ENCODE assay signal across 26 mouse cellular contexts in the genomic region with DNA sequence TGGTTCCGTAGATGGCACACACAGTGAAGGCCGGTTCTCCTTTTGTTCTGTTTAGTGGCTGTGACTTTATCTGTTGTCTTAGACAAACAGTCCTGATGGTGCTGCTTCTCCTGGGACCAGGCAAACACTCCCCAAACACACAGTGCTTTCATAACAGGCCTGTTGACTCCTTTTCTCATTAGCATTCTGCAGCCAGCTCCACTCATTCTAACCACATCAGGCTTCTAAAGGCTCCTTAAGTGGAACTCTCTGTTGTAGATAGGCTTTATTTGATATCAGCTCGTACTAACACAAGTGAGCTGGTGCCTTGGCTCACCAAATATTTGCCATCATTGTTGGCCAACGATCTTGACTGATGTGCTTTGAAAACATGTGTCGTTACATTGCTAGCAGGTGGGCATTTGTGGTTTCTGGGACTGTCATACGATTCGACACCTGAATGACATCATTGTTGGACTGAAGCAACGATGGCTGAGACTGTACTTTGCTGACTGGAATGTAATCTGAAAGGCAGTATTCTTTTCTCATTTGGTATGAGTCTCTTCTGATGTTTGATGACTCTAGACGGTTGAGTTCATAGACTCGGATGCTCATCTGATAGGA.
A peak's percentile ranks its signal among the peaks of the same experiment; 100 is the strongest.
DNase-seq lines count a peak whose midpoint lies in the region; ATAC-seq and TF ChIP-seq lines count a peak whose summit lies in the region.
"Had no signal": no experiment of that assay in that cellular context is flagged by ENCODE, and none has a peak within 500 bp of the region (broad histone marks: within the 10 kb centered on the region; RNA-seq: fewer than 3 reads in every experiment).

No protein-coding gene starts in this region.

- no peak for TF ChIP-seq CTCF in liver, postnatal 0 days (IDR thresholded peaks at IDR 0.05; ENCODE audit: low read depth)
- TF ChIP-seq CTCF in lung, postnatal 0 days (IDR thresholded peaks at IDR 0.05) = no peak

- no peak overlapping the region for H3K4me3 ChIP-seq in liver, postnatal 0 days (ENCODE audit: low read depth, low read length)
- H3K4me3 ChIP-seq in lung, postnatal 0 days (ENCODE audit: low read depth, low read length) = no peak overlapping the region
- H3K4me3 ChIP-seq in stomach, embryonic 16.5 days (replicated peaks; ENCODE audit: low read length) = no peak overlapping the region
- H3K4me3 ChIP-seq: embryonic facial prominence, embryonic 13.5 days; erythroblast, embryonic 14.5 days; forebrain, embryonic 12.5 days; gastrocnemius, adult 2 months; intestine, embryonic 15.5 days; neural tube, embryonic 12.5 days had no signal

- H3K36me3 ChIP-seq in liver, postnatal 0 days (replicated peaks; ENCODE audit: insufficient read depth, low read length) = no peaks in the 10 kb centered on the region
- no peaks in the 10 kb centered on the region for H3K36me3 ChIP-seq in lung, postnatal 0 days (ENCODE audit: insufficient read depth, low read length)
- H3K36me3 ChIP-seq in stomach, embryonic 16.5 days (ENCODE audit: control insufficient read depth, insufficient read depth, low read length) = no peaks in the 10 kb centered on the region
- H3K36me3 ChIP-seq: embryonic facial prominence, embryonic 13.5 days; forebrain, embryonic 12.5 days; intestine, embryonic 15.5 days; neural tube, embryonic 12.5 days had no signal

- H3K27ac ChIP-seq in liver, postnatal 0 days (ENCODE audit: low read depth) = peak overlapping the region; percentile 39
- H3K27ac ChIP-seq in lung, postnatal 0 days (ENCODE audit: low read length) = no peak overlapping the region
- no peak overlapping the region for H3K27ac ChIP-seq in stomach, embryonic 16.5 days (ENCODE audit: low read length)
- H3K27ac ChIP-seq: embryonic facial prominence, embryonic 13.5 days; forebrain, embryonic 12.5 days; gastrocnemius, adult 2 months; hindbrain, embryonic 14.5 days; intestine, embryonic 15.5 days; neural tube, embryonic 12.5 days had no signal

- H3K9me3 ChIP-seq in liver, postnatal 0 days (ENCODE audit: low read length) = no peaks in the 10 kb centered on the region
- H3K9me3 ChIP-seq in lung, postnatal 0 days (ENCODE audit: low read length) = no peaks in the 10 kb centered on the region
- H3K9me3 ChIP-seq in stomach, embryonic 16.5 days (replicated peaks; ENCODE audit: control insufficient read depth, low read length) = no peaks in the 10 kb centered on the region
- H3K9me3 ChIP-seq: embryonic facial prominence, embryonic 13.5 days; forebrain, embryonic 12.5 days; intestine, embryonic 15.5 days; neural tube, embryonic 12.5 days had no signal

- no peak overlapping the region for H3K4me2 ChIP-seq in liver, postnatal 0 days (ENCODE audit: low read depth, low read length)
- no peak overlapping the region for H3K4me2 ChIP-seq in lung, postnatal 0 days (replicated peaks; ENCODE audit: low read depth, low read length)
- H3K4me2 ChIP-seq in stomach, embryonic 16.5 days (ENCODE audit: low read depth, low read length) = no peak overlapping the region
- H3K4me2 ChIP-seq: embryonic facial prominence, embryonic 13.5 days; forebrain, embryonic 12.5 days; hindbrain, embryonic 14.5 days; intestine, embryonic 15.5 days; neural tube, embryonic 12.5 days had no signal

- DNase-seq in liver, postnatal 0 days = no peak
- DNase-seq in liver = no peak
- peak; percentile 47 for DNase-seq in brain, adult 2 months (ENCODE audit: low read depth, low spot score)
- peak; percentile 56 for DNase-seq in lung, postnatal 0 days (ENCODE audit: low spot score)
- no peak for DNase-seq in left cerebral cortex, adult 11 months (ENCODE audit: low spot score)
- DNase-seq in adrenal gland, postnatal 25 days = no peak
- DNase-seq: adrenal gland, adult 8-10 months; B cell, adult 2 months; cerebellum, adult 2 months; cerebellum, postnatal 36 days; embryo, embryonic 11 days; gastrocnemius, adult 2 months; heart, postnatal 4 days; kidney, adult 8-10 months; kidney, postnatal 14 days; midbrain, embryonic 14.5 days; right cerebral cortex, postnatal 4 days; thymus, postnatal 25 days had no signal

- 59% methylated on average over 10 of the region's 10 CpGs for WGBS in liver, postnatal 0 days (ENCODE audit: insufficient replicate concordance)
- WGBS in lung, postnatal 0 days = 57% methylated on average over 10 of the region's 10 CpGs
- 68% methylated on average over 10 of the region's 10 CpGs for WGBS in stomach, embryonic 16.5 days

- no peaks in the 10 kb centered on the region for H3K27me3 ChIP-seq in liver, postnatal 0 days (ENCODE audit: insufficient read depth, low read length)
- H3K27me3 ChIP-seq in lung, postnatal 0 days (replicated peaks; ENCODE audit: insufficient read depth, low read length) = no peaks in the 10 kb centered on the region
- H3K27me3 ChIP-seq in stomach, embryonic 16.5 days (ENCODE audit: control insufficient read depth, insufficient read depth, low read length) = no peaks in the 10 kb centered on the region
- H3K27me3 ChIP-seq: embryonic facial prominence, embryonic 13.5 days; forebrain, embryonic 12.5 days; intestine, embryonic 15.5 days; neural tube, embryonic 12.5 days had no signal

- no peak for TF ChIP-seq EP300 in liver, postnatal 0 days (IDR thresholded peaks at IDR 0.05; ENCODE audit: low read depth)
- peak; percentile 75 for TF ChIP-seq EP300 in lung, postnatal 0 days (IDR thresholded peaks at IDR 0.05)

- peak; percentile 81 for ATAC-seq in liver, postnatal 0 days
- peak; percentile 34 for ATAC-seq in lung, postnatal 0 days
- peak; percentile 58; the same call in 1 of the 2 replicates for ATAC-seq in stomach, embryonic 16.5 days (ENCODE audit: insufficient read depth, low FRiP score)
- ATAC-seq: activated CD4-positive, CD25-positive, alpha-beta regulatory T cell, adult 4 months; intestine, embryonic 15.5 days had no signal

- no peak overlapping the region for H3K9ac ChIP-seq in liver, postnatal 0 days (replicated peaks)
- no peak overlapping the region for H3K9ac ChIP-seq in lung, postnatal 0 days (replicated peaks; ENCODE audit: low read depth)
- H3K9ac ChIP-seq in stomach, embryonic 16.5 days (ENCODE audit: low read length) = no peak overlapping the region
- H3K9ac ChIP-seq: embryonic facial prominence, embryonic 13.5 days; forebrain, embryonic 12.5 days; hindbrain, embryonic 14.5 days; intestine, embryonic 15.5 days; neural tube, embryonic 12.5 days had no signal

- peaks cover 30% of the 10 kb centered on the region for H3K4me1 ChIP-seq in liver, postnatal 0 days (ENCODE audit: insufficient read depth)
- H3K4me1 ChIP-seq in lung, postnatal 0 days (ENCODE audit: insufficient read depth, low read depth, low read length) = 0 out of 2 replicates have a peak, but pooled peaks cover 4% of the 10 kb centered on the region
- no peaks in the 10 kb centered on the region for H3K4me1 ChIP-seq in stomach, embryonic 16.5 days (ENCODE audit: control insufficient read depth, insufficient read depth, low read length)
- H3K4me1 ChIP-seq: intestine, embryonic 15.5 days had no signal

Comparison
In these comparisons a context has a peak if more than half of its experiments do, and no peak if none do; other contexts are left out.
1. DNase-seq: peak in brain, adult 2 months (single experiment) and lung, postnatal 0 days (single experiment); none in liver, postnatal 0 days (single experiment), liver (single experiment), left cerebral cortex, adult 11 months (single experiment) and adrenal gland, postnatal 25 days (single experiment).
2. Peak in every context shown above with its lines, with median percentiles within 50 percentile points of each other: ATAC-seq.